Mouse (Mus musculus) liver, adult 2 months (tissue): ENCODE measurements around the gene Col1a1. TPM values are rescaled to one million over a fixed set of nuclear protein-coding genes. Genes with fewer than 3 reads are reported as not detected.
A peak's percentile ranks its signal among the peaks of the same experiment; 100 is the strongest.

ENCODE experiments used
- DNase-seq: peaks from one replicate; pipeline ENCODE4 v3.0.0-alpha.2; 2011; ENCODE audit warnings: low read depth, low spot score; ENCODE audit errors: extremely low read depth
- H3K27ac ChIP-seq: fragments of 200-500 bp; replicated peaks from 2 replicates; pipeline ENCODE4 v1.5.1; 2012; ENCODE audit warnings: low read depth, mild to moderate bottlenecking, control low read depth, inconsistent platforms, low read length; ENCODE audit not compliant: insufficient read depth
- H3K27me3 ChIP-seq: fragments of 200-500 bp; 2 replicates; pipeline ENCODE4 v1.6.1; 2012; ENCODE audit warnings: mild to moderate bottlenecking, moderate library complexity, low read length, inconsistent platforms; ENCODE audit not compliant: control insufficient read depth, insufficient read depth
- H3K36me3 ChIP-seq: fragments of 200-500 bp; 2 replicates; pipeline ENCODE4 v1.6.1; 2012; ENCODE audit warnings: low read length, inconsistent platforms; ENCODE audit not compliant: control insufficient read depth, insufficient read depth
- H3K4me1 ChIP-seq: fragments of 200-500 bp; 2 replicates; pipeline ENCODE4 v1.6.1; 2011; ENCODE audit warnings: low read length; ENCODE audit not compliant: control insufficient read depth, insufficient read depth
- H3K4me3 ChIP-seq: fragments of 200-500 bp; 2 replicates; pipeline ENCODE4 v1.5.1; 2011; ENCODE audit warnings: low read depth, mild to moderate bottlenecking, control low read depth, low read length, moderate library complexity; ENCODE audit not compliant: insufficient read depth
- H3K79me2 ChIP-seq: fragments of 200-500 bp; 2 replicates; pipeline ENCODE4 v1.6.1; 2012; ENCODE audit warnings: inconsistent platforms, mild to moderate bottlenecking, low read length, moderate library complexity; ENCODE audit not compliant: control insufficient read depth, insufficient read depth
- H3K9ac ChIP-seq: fragments of 200-500 bp; 2 replicates; pipeline ENCODE4 v1.6.1; 2012; ENCODE audit warnings: low read depth, mild to moderate bottlenecking, control low read depth, inconsistent platforms, low read length
- CTCF ChIP-seq: fragments of 200-500 bp; IDR thresholded peaks from 2 replicates; pipeline ENCODE4 v1.5.1; 2011; ENCODE audit warnings: low read depth, low read length, control low read depth
- POLR2A ChIP-seq: fragments of 200-500 bp; IDR thresholded peaks from 2 replicates; pipeline ENCODE4 v1.6.1; 2011; ENCODE audit warnings: low read length, control low read depth; ENCODE audit not compliant: insufficient read depth; ENCODE audit errors: extremely low read depth
- WGBS: fragments of 180-500 bp; shearing (Covaris S2); methylation state at CpG from one replicate; pipeline ENCODE4 v1.1.7; 2018; 5-methylcytosine and 5-hydroxymethylcytosine counted together
- polyA plus RNA-seq: library from polyadenylated mRNA; depleted of rRNA; stranded (reverse); fragments of >200 nt; gene quantifications from 2 replicates; pipeline ENCODE4 v1.2.3, GENCODE M21; 2012; rRNA removed
- total RNA-seq: library from RNA; depleted of rRNA; stranded (reverse); fragments of >200 nt; gene quantifications from 2 replicates; pipeline ENCODE4 v1.2.3, GENCODE M21; 2014; rRNA removed

Col1a1 gene
- total and polyA plus RNA-seq, 2 experiments: 1.6 to 2.3 TPM

DNA sequence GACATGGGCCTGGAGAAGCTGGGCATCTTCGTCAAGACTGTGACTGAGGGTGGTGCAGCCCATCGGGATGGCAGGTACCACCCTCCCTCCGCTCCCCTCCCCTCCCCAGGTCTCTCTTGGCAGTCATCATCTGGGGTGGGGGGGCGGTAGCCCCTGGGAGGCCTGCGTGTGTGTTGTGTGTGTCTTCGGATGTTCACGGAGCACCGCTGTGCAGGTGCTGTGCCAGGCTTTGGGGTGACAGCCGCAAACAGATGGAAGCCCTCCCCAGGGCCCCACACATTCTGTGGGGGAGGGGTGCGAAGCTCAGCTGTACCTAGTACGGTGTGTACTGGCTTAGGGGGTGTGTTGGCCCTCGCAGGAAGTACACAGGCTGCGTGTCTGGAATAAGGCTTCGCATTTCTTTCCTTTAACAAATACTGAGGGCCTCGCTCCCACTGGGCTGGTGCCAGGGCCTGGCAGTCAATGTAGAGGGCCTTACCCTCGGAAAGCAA, 62.1 kb downstream of the Col1a1 start:
- Histone ChIP-seq H3K4me3 (no peak overlapping the region), H3K79me2 (0 out of 2 replicates have a peak, but pooled peaks cover 3% of the 10 kb centered on the region), H3K27ac (no peak overlapping the region), H3K27me3 (no peaks in the 10 kb centered on the region), H3K36me3 (no peaks in the 10 kb centered on the region), H3K4me1 (no peaks in the 10 kb centered on the region), H3K9ac (no peak overlapping the region)
- 75% methylated on average over 16 of the region's 16 CpGs for WGBS
- TF ChIP-seq POLR2A (no peak), CTCF (no peak)
- no peak for DNase-seq

DNA sequence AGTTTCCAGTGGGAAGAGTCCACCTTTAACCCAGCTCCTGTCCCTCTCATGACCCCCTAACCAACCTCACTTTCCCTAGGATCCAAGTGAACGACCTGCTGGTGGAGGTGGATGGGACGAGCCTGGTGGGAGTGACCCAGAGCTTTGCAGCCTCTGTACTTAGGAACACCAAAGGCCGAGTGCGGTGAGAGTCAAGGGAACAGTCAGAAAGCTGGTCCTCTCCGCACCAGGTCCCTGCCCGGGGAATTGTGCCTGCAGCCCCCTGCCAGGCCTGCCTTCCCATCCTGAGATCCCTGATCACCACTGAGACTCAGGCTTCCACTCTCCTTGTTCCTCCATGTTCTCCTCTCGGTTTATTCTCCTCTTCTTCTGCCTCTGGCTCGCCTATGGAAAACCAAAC, 64.1 kb downstream of the Col1a1 start:
- no peak for DNase-seq
- H3K4me3 ChIP-seq: no peak overlapping the region
- no peaks in the 10 kb centered on the region for H3K36me3 ChIP-seq
- H3K4me1 ChIP-seq: no peaks in the 10 kb centered on the region
- no peak overlapping the region for H3K27ac ChIP-seq
- H3K9ac ChIP-seq: no peak overlapping the region
- WGBS: 79% methylated on average over 8 of the region's 8 CpGs
- no peaks in the 10 kb centered on the region for H3K27me3 ChIP-seq
- no peak for TF ChIP-seq CTCF
- TF ChIP-seq POLR2A: no peak
- H3K79me2 ChIP-seq: 0 out of 2 replicates have a peak, but pooled peaks cover under 1% of the 10 kb centered on the region

GRCm38 (mm10) chr11:95000548-95000947, 64.5 kb downstream of the Col1a1 start:
- no peak for TF ChIP-seq POLR2A
- no peak for TF ChIP-seq CTCF
- H3K79me2 ChIP-seq: no peaks in the 10 kb centered on the region
- DNase-seq: no peak
- H3K4me3 ChIP-seq: no peak overlapping the region
- H3K9ac ChIP-seq: no peak overlapping the region
- 30% methylated on average over 4 of the region's 4 CpGs for WGBS
- H3K27me3 ChIP-seq: no peaks in the 10 kb centered on the region
- H3K27ac ChIP-seq: no peak overlapping the region
- H3K36me3 ChIP-seq: no peaks in the 10 kb centered on the region
- H3K4me1 ChIP-seq: no peaks in the 10 kb centered on the region

DNA sequence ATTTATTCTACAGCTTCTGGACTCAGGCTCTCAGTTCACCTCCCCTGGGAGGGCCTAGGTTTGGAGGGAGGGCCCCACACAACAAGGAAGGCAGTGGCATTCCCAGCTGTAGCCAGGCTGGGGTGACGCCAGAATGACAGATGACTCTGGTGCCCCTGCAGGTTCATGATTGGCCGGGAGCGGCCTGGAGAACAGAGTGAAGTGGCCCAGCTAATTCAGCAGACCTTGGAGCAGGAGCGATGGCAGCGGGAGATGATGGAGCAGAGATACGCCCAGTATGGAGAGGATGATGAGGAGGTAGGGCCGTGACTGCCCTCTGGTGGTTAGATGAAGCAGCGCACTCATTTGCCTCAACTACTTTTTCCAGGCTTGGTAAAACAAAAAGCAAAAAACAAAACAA, 65.0 kb downstream of the Col1a1 start:
- WGBS: 9% methylated on average over 8 of the region's 8 CpGs
- Histone ChIP-seq H3K27me3 (no peaks in the 10 kb centered on the region), H3K27ac (no peak overlapping the region), H3K79me2 (no peaks in the 10 kb centered on the region), H3K4me3 (no peak overlapping the region), H3K9ac (no peak overlapping the region), H3K36me3 (no peaks in the 10 kb centered on the region), H3K4me1 (no peaks in the 10 kb centered on the region)
- TF ChIP-seq POLR2A: no peak
- TF ChIP-seq CTCF: peak; percentile 87
- no peak for DNase-seq

GRCm38 (mm10) chr11:95001584-95002347, 65.7 kb downstream of the Col1a1 start:
- 0 out of 2 replicates have a peak, but pooled peaks cover 1% of the 10 kb centered on the region for H3K4me1 ChIP-seq
- WGBS: 86% methylated on average over 21 of the region's 21 CpGs
- no peaks in the 10 kb centered on the region for H3K36me3 ChIP-seq
- DNase-seq: no peak
- no peaks in the 10 kb centered on the region for H3K27me3 ChIP-seq
- TF ChIP-seq POLR2A (no peak), CTCF (no peak)
- no peak overlapping the region for H3K27ac ChIP-seq
- no peak overlapping the region for H3K9ac ChIP-seq
- no peak overlapping the region for H3K4me3 ChIP-seq
- H3K79me2 ChIP-seq: no peaks in the 10 kb centered on the region

Other genes starting within 250 kb of the Col1a1 start
- not detected in 2 replicates for gene Gm11541, start 231.7 kb upstream of the Col1a1 start, total RNA-seq
- not detected in 2 replicates for gene Gm11541, start 231.7 kb upstream of the Col1a1 start, polyA plus RNA-seq
- not detected in 2 replicates for gene Cdc34b, start 194.4 kb upstream of the Col1a1 start, total RNA-seq
- 0.07 TPM in 1 of 2 replicates, not detected in the other for gene Cdc34b, start 194.4 kb upstream of the Col1a1 start, polyA plus RNA-seq
- gene Tmem92, start 153.5 kb upstream of the Col1a1 start, total RNA-seq: not detected in 2 replicates
- gene Tmem92, start 153.5 kb upstream of the Col1a1 start, polyA plus RNA-seq: not detected in 2 replicates
- not detected in 2 replicates for gene Hils1, start 31.4 kb downstream of the Col1a1 start, total RNA-seq
- gene Hils1, start 31.4 kb downstream of the Col1a1 start, polyA plus RNA-seq: 0.19 TPM in 1 of 2 replicates, not detected in the other
- gene Sgca, start 40.1 kb downstream of the Col1a1 start, total RNA-seq: 0.09 TPM in 1 of 2 replicates, not detected in the other
- gene Sgca, start 40.1 kb downstream of the Col1a1 start, polyA plus RNA-seq: not detected in 2 replicates
- 2.6 and 4.0 TPM in 2 replicates for gene Ppp1r9b, start 54.8 kb downstream of the Col1a1 start, total RNA-seq
- 3.5 and 3.6 TPM in 2 replicates for gene Ppp1r9b, start 54.8 kb downstream of the Col1a1 start, polyA plus RNA-seq
- gene Samd14, start 73.7 kb downstream of the Col1a1 start, total RNA-seq: 0.13 and 0.18 TPM in 2 replicates
- 0.13 and 0.29 TPM in 2 replicates for gene Samd14, start 73.7 kb downstream of the Col1a1 start, polyA plus RNA-seq
- 17.7 and 30.9 TPM in 2 replicates for gene Pdk2, start 105.1 kb downstream of the Col1a1 start, total RNA-seq
- 101 and 125 TPM in 2 replicates for gene Pdk2, start 105.1 kb downstream of the Col1a1 start, polyA plus RNA-seq
- gene Itga3, start 140.6 kb downstream of the Col1a1 start, total RNA-seq: 2.6 and 4.9 TPM in 2 replicates
- 5.7 and 10.0 TPM in 2 replicates for gene Itga3, start 140.6 kb downstream of the Col1a1 start, polyA plus RNA-seq
- gene Dlx3, start 183.9 kb downstream of the Col1a1 start, total RNA-seq: not detected in 2 replicates
- gene Dlx3, start 183.9 kb downstream of the Col1a1 start, polyA plus RNA-seq: not detected in 2 replicates
- gene Dlx4, start 210.0 kb downstream of the Col1a1 start, total RNA-seq: 0.07 TPM in 1 of 2 replicates, not detected in the other
- gene Dlx4, start 210.0 kb downstream of the Col1a1 start, polyA plus RNA-seq: 0.21 and 0.29 TPM in 2 replicates